Mouse (Mus musculus) kidney, adult 2 months (tissue): ENCODE results near the gene Rerg.

Experiments
- CTCF ChIP-seq: fragments of 200-500 bp; conservative IDR thresholded peaks from 2 replicates; pipeline ENCODE4 v1.5.1; 2011; ENCODE audit warnings: low read depth, mild to moderate bottlenecking, control low read depth, low read length, moderate library complexity, mixed read lengths; ENCODE audit not compliant: insufficient read depth, insufficient read length
- POLR2A ChIP-seq: fragments of 200-500 bp; IDR thresholded peaks from one replicate; pipeline ENCODE4 v1.6.1; 2011; ENCODE audit warnings: low read depth, low read length, control low read depth

DNA sequence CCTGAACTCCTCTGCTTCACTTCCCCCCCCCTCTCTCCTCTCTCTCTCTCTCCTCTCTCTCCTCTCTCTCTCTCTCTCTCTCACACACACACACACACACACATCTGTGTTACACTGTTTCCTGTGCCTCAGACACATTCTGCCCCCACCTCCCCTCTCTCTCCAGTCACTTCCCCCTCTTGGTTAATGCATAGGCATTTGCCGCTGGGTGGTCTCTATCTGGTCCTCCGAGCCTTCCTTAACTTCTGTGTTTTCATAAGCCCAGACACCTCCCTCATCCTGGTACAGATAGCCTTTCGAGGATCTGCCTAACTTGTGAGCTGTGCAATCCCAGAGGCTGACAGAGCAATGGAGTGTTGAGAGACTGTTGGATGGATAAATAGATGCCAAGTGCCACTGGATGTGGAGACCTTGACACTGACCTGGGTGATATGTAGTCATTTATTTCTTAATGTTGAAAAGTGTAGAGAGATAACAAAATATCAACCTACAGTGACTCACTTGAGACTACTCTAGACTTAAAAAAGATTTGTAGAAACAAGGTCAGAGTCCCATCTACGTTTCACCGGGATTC lies 29.0 kb downstream of the Rerg start:
- TF ChIP-seq CTCF = no peak
- no peak for TF ChIP-seq POLR2A
